Mouse (Mus musculus) stomach, embryonic 14.5 days (tissue): ENCODE measurements around the gene Nim1k. TPM values are rescaled to one million over a fixed set of nuclear protein-coding genes. Genes with fewer than 3 reads are reported as not detected.

Experiments
- ATAC-seq: fragments of 200-750 bp; cut with Nextera tagmentation; 2 replicates; pipeline ENCODE4 v1.8.0; 2017; ENCODE audit warnings: low read depth, moderate TSS enrichment; ENCODE audit not compliant: insufficient number of reproducible peaks, insufficient read depth, low FRiP score
- H3K27ac ChIP-seq: fragments of 300-500 bp; sonication (generic); 2 replicates; pipeline ENCODE4 v1.5.1; 2014; ENCODE audit warnings: mild to moderate bottlenecking, low read length, moderate library complexity, mixed read lengths
- H3K27me3 ChIP-seq: fragments of 300-500 bp; sonication (generic); 2 replicates; pipeline ENCODE4 v1.6.1; 2014; ENCODE audit warnings: low read length, control low read depth, mixed read lengths; ENCODE audit not compliant: control insufficient read depth, insufficient read depth
- H3K36me3 ChIP-seq: fragments of 300-500 bp; sonication (generic); 2 replicates; pipeline ENCODE4 v1.6.1; 2014; ENCODE audit warnings: mild to moderate bottlenecking, control low read depth, low read length, moderate library complexity, mixed read lengths; ENCODE audit not compliant: control insufficient read depth, insufficient read depth
- H3K4me1 ChIP-seq: fragments of 300-500 bp; sonication (generic); 2 replicates; pipeline ENCODE4 v1.6.1; 2014; ENCODE audit warnings: low read length, control low read depth, mixed read lengths; ENCODE audit not compliant: control insufficient read depth, insufficient read depth
- H3K4me2 ChIP-seq: fragments of 300-500 bp; sonication (generic); replicated peaks from 2 replicates; pipeline ENCODE4 v1.6.1; 2014; ENCODE audit warnings: low read depth, low read length, control low read depth
- H3K4me3 ChIP-seq: fragments of 300-500 bp; sonication (generic); 2 replicates; pipeline ENCODE4 v1.5.1; 2014; ENCODE audit warnings: low read depth, low read length, control low read depth
- H3K9ac ChIP-seq: fragments of 300-500 bp; sonication (generic); replicated peaks from 2 replicates; pipeline ENCODE4 v1.6.1; 2014; ENCODE audit warnings: low read depth, mild to moderate bottlenecking, control low read depth, low read length, moderate library complexity, mixed read lengths
- H3K9me3 ChIP-seq: fragments of 300-500 bp; sonication (generic); 2 replicates; pipeline ENCODE4 v1.6.1; 2016; ENCODE audit warnings: low read depth, low read length, control low read depth; ENCODE audit not compliant: control insufficient read depth
- WGBS: fragments of 180-500 bp; shearing (Covaris S2); extraction: QIAGEN DNeasy Blood & Tissue Kit; methylation state at CpG from one replicate; pipeline ENCODE4 v1.1.7; 2014; 5-methylcytosine and 5-hydroxymethylcytosine counted together
- polyA plus RNA-seq: library from polyadenylated mRNA; unstranded; fragments of >200 nt; fragmentation: Nextera tagmentation; extraction: Ambion mirVana; gene quantifications from 2 replicates; pipeline ENCODE4 v1.2.1, GENCODE M21; 2014

Gene Nim1k
- polyA plus RNA-seq, 1 experiment from 2014 or later, result 1.0 TPM

DNA sequence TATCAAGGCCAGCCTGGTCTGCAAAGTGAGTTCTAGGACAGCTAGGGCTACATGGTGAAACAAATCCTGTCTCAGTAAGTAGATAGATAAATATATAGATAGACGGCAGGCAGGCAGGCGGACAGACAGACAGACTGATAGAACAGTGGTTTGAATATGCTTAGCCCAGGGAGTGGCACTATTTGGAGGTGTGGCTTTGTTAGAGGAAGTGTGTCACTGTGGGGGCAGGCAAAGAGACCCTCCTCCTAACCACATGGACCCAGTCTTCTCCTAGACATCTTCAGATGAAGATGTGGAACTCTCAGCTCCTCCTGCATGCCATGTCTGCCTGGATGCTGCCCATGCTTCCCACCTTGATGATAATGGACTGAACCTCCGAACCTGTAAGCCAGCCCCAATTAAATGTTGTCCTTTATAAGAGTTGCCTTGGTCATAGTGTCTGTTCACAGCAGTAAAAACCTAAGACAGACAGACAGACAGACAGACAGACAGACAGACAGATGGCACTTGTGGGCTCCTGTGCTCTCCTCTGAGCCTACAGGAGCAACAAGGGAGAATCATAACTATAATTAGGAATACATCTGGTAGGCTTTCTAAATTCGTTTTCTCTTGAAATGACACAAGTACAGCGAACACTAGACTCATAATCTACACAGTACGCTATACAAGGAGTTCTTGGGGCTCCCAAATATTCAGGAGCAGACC lies 12.8 kb downstream of the Nim1k start:
- no peak for ATAC-seq
- H3K9me3 ChIP-seq, result no peaks in the 10 kb centered on the region
- peaks cover 3% of the 10 kb centered on the region; the same call in 1 of the 2 replicates for H3K4me1 ChIP-seq
- H3K4me3 ChIP-seq, result no peak overlapping the region
- H3K27ac ChIP-seq, result no peak overlapping the region
- no peaks in the 10 kb centered on the region for H3K36me3 ChIP-seq
- H3K9ac ChIP-seq, result no peak overlapping the region
- no peak overlapping the region for H3K4me2 ChIP-seq
- WGBS, result 88% methylated on average over 6 of the region's 6 CpGs
- no peaks in the 10 kb centered on the region for H3K27me3 ChIP-seq

DNA sequence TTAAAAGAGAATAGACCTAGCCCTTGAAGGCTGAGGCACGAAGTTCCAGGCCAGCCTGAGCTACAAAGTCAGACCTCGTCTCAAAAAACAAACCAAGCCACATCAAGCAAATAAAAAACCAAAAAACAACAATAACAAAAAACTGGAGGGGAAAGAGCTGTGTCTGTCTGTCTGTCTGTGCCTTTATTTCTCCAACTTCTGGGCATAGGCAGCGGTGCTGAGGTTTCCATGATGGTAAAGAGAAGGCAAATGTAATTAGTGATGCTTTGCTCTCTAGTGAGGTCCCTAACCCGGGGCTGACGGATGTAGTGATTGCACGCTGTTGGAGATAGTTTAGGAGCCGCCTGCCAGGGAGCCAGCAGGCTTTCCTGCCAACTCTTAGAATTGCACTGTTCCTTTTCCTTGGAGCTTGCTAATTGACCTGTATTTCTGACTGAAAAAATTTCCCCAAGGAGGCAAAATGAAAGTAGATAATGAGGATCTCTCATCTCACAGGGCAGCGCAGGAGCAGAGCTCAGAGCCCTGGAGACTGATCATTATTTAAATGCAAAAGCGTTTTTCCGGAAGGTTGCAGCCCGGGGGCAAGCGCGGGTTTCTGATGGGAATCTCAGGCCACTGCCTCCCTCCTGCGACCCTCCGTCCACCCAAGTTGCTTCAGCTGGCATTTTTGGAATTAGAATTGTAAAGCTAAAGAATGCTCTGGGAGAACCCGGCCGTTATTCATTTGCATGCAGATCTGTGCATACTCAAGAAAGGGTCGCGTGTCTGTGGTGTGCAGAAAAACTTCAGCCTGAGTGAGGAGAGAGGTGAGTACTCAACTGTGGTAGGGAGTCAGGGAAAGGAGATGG lies 14.1 kb downstream of the Nim1k start:
- no peaks in the 10 kb centered on the region for H3K9me3 ChIP-seq
- H3K9ac ChIP-seq, result no peak overlapping the region
- WGBS, result 11% methylated on average over 19 of the region's 19 CpGs
- H3K4me1 ChIP-seq, result peaks cover 3% of the 10 kb centered on the region; the same call in 1 of the 2 replicates
- peak overlapping the region; percentile 28 for H3K4me2 ChIP-seq
- peak overlapping the region; percentile 2; the same call in 1 of the 2 replicates for H3K4me3 ChIP-seq
- H3K36me3 ChIP-seq, result no peaks in the 10 kb centered on the region
- ATAC-seq, result no peak
- H3K27ac ChIP-seq, result no peak overlapping the region
- H3K27me3 ChIP-seq, result no peaks in the 10 kb centered on the region

DNA sequence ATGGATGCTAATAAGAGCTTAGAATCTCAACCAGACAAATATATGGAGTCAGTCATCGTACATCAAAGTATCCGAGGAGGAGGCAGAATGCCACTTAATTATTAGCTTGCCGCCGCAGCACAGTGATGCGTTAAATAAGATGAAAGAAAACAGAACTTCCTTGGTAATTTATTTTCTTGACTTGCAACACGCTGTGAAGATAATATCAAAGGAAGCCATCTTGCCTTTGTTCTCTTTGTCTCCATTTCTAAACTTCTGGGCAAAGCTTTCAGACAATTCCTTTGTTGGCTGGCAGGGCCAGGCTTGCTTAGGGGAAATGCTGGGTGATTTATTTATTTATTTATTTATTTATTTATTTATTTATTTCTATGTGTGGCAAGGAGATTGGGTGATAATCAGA lies 24.2 kb downstream of the Nim1k start:
- Histone ChIP-seq H3K36me3 (no peaks in the 10 kb centered on the region), H3K9me3 (no peaks in the 10 kb centered on the region), H3K27ac (no peak overlapping the region), H3K4me2 (no peak overlapping the region), H3K27me3 (no peaks in the 10 kb centered on the region), H3K4me1 (no peaks in the 10 kb centered on the region), H3K9ac (no peak overlapping the region), H3K4me3 (no peak overlapping the region)
- 63% methylated on average over 6 of the region's 6 CpGs for WGBS
- no peak for ATAC-seq

DNA sequence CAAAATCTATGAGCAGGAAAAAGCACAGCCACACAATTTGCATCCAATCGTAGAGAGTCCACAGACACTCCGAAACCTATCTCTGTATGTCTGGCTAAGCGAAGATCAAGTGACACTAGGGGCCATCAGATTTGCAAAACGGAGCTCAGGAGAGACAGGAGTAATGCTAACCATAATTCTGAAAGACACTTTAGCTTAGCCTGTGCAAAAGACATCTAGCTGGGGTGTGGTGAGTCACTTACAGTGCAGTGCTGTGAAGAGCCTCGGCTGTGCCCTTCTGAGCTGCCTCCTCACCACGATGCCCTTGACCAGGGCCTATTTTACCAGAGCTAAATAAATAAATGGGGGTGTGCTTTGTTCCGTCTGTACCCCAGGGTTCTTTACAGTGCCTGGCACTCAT lies 26.3 kb downstream of the Nim1k start:
- Histone ChIP-seq H3K36me3 (no peaks in the 10 kb centered on the region), H3K4me1 (no peaks in the 10 kb centered on the region), H3K27me3 (no peaks in the 10 kb centered on the region), H3K9me3 (no peaks in the 10 kb centered on the region), H3K27ac (no peak overlapping the region), H3K4me3 (no peak overlapping the region), H3K9ac (no peak overlapping the region), H3K4me2 (no peak overlapping the region)
- 85% methylated on average over 7 of the region's 7 CpGs for WGBS
- no peak for ATAC-seq

DNA sequence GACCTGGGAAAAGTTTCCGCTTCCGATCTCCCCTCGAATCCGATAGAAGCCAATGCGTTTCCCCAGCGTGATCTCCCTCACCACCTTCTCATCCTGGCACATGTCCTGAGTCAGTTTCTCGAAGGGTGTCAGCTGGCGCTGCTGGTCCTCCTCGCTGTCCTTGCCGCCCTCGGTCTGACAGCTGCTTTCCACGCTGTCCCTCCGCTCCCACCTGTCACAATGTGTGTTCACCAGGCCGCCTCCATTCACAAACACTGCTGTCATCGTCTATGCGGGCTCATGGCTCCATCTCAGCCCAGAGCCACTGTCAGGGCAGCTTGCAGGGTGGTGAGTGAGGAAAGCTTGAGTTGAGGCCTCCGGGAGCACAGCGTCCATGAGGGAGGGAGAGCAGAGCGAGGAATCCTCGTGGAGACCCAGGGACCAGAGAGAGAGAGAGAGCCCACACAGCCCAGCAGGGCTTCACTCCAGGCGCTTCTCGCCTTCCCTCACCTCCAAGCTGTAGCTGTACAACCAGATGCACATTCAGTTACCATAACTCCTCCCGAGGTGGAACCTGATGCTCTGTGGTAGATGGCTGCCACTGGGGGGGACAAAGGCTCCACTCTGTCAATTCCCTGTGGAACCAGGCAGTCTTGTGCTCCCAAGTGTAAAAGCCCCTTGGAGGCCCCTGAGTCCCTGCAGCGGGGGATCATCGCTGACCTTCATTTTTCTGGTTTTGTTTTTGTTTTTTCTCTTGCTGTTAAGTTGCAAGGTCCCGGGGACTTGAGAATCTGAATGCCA lies 27.9 kb downstream of the Nim1k start:
- H3K27ac ChIP-seq, result no peak overlapping the region
- H3K36me3 ChIP-seq, result no peaks in the 10 kb centered on the region
- no peak overlapping the region for H3K4me2 ChIP-seq
- H3K4me1 ChIP-seq, result no peaks in the 10 kb centered on the region
- WGBS, result 64% methylated on average over 26 of the region's 26 CpGs
- no peak for ATAC-seq
- no peaks in the 10 kb centered on the region for H3K9me3 ChIP-seq
- H3K27me3 ChIP-seq, result no peaks in the 10 kb centered on the region
- no peak overlapping the region for H3K9ac ChIP-seq
- H3K4me3 ChIP-seq, result no peak overlapping the region

DNA sequence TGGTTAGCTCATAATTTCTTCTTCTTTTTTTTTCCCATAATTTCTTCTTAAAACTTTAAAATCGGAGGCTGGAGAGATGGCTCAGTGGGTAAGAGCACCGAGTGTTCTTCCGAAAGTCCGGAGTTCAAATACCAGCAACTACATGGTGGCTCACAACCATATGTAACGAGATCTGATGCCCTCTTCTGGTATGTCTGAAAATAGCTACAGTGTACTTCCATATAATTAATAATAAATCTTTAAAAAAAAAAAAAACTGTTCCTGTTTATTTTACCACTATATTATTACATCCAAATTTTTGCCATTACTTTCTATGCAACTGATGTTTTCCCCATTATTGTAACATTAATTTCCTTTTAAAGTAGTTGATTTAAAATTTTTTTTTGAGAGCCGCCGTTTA lies 31.1 kb downstream of the Nim1k start:
- ATAC-seq, result no peak
- Histone ChIP-seq H3K36me3 (no peaks in the 10 kb centered on the region), H3K9ac (no peak overlapping the region), H3K4me2 (no peak overlapping the region), H3K9me3 (no peaks in the 10 kb centered on the region), H3K4me1 (no peaks in the 10 kb centered on the region), H3K27ac (no peak overlapping the region), H3K4me3 (no peak overlapping the region), H3K27me3 (no peaks in the 10 kb centered on the region)
- WGBS, result 83% methylated on average over 7 of the region's 7 CpGs

DNA sequence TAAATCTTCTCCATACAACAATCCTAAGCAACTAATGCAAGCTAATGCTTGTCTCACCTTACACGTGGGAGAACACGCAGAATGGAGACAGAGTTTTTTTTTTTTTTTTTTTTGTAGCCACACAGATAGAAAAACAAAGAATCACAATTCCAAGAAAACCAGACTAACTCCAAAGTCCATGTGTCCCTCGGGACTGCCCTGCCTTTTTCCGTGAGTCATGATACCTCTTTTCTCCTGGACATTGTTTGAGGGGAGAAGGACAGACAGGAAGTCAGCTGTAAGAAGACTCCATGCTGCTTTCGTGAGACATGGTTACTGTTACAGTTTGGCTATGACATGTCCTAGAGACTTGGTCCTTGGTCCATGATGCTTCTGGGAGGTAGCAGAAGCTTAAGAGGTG lies 32.3 kb downstream of the Nim1k start:
- ATAC-seq, result no peak
- Histone ChIP-seq H3K4me3 (no peak overlapping the region), H3K9me3 (no peaks in the 10 kb centered on the region), H3K4me1 (no peaks in the 10 kb centered on the region), H3K36me3 (no peaks in the 10 kb centered on the region), H3K9ac (no peak overlapping the region), H3K27ac (no peak overlapping the region), H3K4me2 (no peak overlapping the region), H3K27me3 (no peaks in the 10 kb centered on the region)
- 84% methylated on average over 5 of the region's 5 CpGs for WGBS

DNA sequence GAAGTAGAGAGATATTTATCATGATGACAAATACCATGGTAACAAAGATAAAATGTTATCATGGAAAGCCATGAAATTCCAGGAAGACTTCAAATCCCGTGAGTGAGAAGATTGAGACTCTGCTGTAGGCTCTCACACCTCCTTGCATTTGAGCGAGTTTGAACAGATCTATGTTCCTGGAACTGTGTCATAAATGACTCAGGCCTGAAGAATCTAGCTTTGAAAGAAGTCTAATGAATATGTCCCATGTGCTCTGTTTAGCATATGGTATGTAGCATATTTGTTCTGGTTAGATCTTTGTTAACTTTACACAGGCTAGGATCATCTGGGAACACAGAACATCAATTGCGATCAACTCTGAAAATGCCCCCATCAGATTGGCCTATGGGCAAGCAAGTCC lies 33.2 kb downstream of the Nim1k start:
- no peaks in the 10 kb centered on the region for H3K9me3 ChIP-seq
- no peaks in the 10 kb centered on the region for H3K4me1 ChIP-seq
- H3K36me3 ChIP-seq, result no peaks in the 10 kb centered on the region
- no peak overlapping the region for H3K27ac ChIP-seq
- ATAC-seq, result no peak
- no peak overlapping the region for H3K9ac ChIP-seq
- H3K27me3 ChIP-seq, result no peaks in the 10 kb centered on the region
- no peak overlapping the region for H3K4me3 ChIP-seq
- 72% methylated on average over 3 of the region's 3 CpGs for WGBS
- no peak overlapping the region for H3K4me2 ChIP-seq
